Mouse (Mus musculus): ENCODE results near the gene Tmem102. TPM values are rescaled to one million over a fixed set of nuclear protein-coding genes. Genes with fewer than 3 reads are reported as not detected.

Tmem102 gene
- total RNA-seq (2021), result not detected
- long read RNA-seq, experiment 1, result 0 reads
- long read RNA-seq, experiment 2, result 0 reads

GRCm38 (mm10) chr11:69804972-69805909 is at the start of gene Tmem102:
Tmem102 (minus strand) TSS chr11:69805624.
- H3K4me3 ChIP-seq, result no peak within 1 kb of the TSS; the same call in 1 of the 2 replicates
- H3K27ac ChIP-seq, result no peak within 1 kb of the TSS
- no peak for DNase-seq (ENCODE audit: low spot score in 2 of 2)
- TF ChIP-seq CTCF (conservative IDR thresholded peaks at IDR 0.05), result no peak

- no peak overlapping the region for H3K4me3 ChIP-seq
- no peak overlapping the region for H3K27ac ChIP-seq
- no peak for DNase-seq (ENCODE audit: low spot score in 2 of 2)
- TF ChIP-seq CTCF (conservative IDR thresholded peaks at IDR 0.05), result no peak
Observed at GRCm38 (mm10) chr11:69854680-69855079, 49.3 kb upstream of the Tmem102 start.

- H3K27ac ChIP-seq, result no peak overlapping the region
- TF ChIP-seq CTCF (conservative IDR thresholded peaks at IDR 0.05), result no peak
- H3K4me3 ChIP-seq, result no peak overlapping the region
- DNase-seq (ENCODE audit: low spot score in 2 of 2), result no peak
Observed at GRCm38 (mm10) chr11:69853994-69854393, 48.6 kb upstream of the Tmem102 start.

- no peak overlapping the region for H3K4me3 ChIP-seq
Observed at GRCm38 (mm10) chr11:69850754-69851153, 45.3 kb upstream of the Tmem102 start.

GRCm38 (mm10) chr11:69849884-69850283 is 44.5 kb upstream of the Tmem102 start:
- TF ChIP-seq CTCF (conservative IDR thresholded peaks at IDR 0.05), result no peak

More at GRCm38 (mm10) chr11:69850754-69851153, 45.3 kb upstream of the Tmem102 start:
- no peak for DNase-seq (ENCODE audit: low spot score in 2 of 2)
- no peak for TF ChIP-seq CTCF (conservative IDR thresholded peaks at IDR 0.05)
- no peak overlapping the region for H3K27ac ChIP-seq

GRCm38 (mm10) chr11:69849128-69849527 is 43.7 kb upstream of the Tmem102 start:
- H3K4me3 ChIP-seq, result no peak overlapping the region
- no peak overlapping the region for H3K27ac ChIP-seq
- TF ChIP-seq CTCF (conservative IDR thresholded peaks at IDR 0.05), result no peak
- DNase-seq (ENCODE audit: low spot score in 2 of 2), result no peak

More at GRCm38 (mm10) chr11:69849884-69850283, 44.5 kb upstream of the Tmem102 start:
- DNase-seq (ENCODE audit: low spot score in 2 of 2), result no peak
- Histone ChIP-seq H3K27ac (no peak overlapping the region), H3K4me3 (no peak overlapping the region)

- DNase-seq (ENCODE audit: low spot score in 2 of 2), result no peak
- no peak overlapping the region for H3K4me3 ChIP-seq
- no peak overlapping the region for H3K27ac ChIP-seq
- TF ChIP-seq CTCF (conservative IDR thresholded peaks at IDR 0.05), result no peak
Observed at GRCm38 (mm10) chr11:69848021-69848420, 42.6 kb upstream of the Tmem102 start.

- H3K4me3 ChIP-seq, result peak overlapping the region; percentile 96
- TF ChIP-seq CTCF (conservative IDR thresholded peaks at IDR 0.05), result no peak
- H3K27ac ChIP-seq, result peak overlapping the region; percentile 92
- DNase-seq (ENCODE audit: low spot score in 2 of 2), result no peak
Observed at GRCm38 (mm10) chr11:69846738-69847688, 41.6 kb upstream of the Tmem102 start.

- Histone ChIP-seq H3K4me3 (peak within 1 kb of the TSS; percentile 96), H3K27ac (peak within 1 kb of the TSS; percentile 92)
- peak; percentile 84 to 87 for DNase-seq (ENCODE audit: low spot score in 2 of 2)
- no peak; the same call in 1 of the 2 replicates for TF ChIP-seq CTCF (conservative IDR thresholded peaks at IDR 0.05)
Observed at GRCm38 (mm10) chr11:69846198-69846680, 40.8 kb upstream of the Tmem102 start, which contains the start of gene Plscr3. Plscr3 (plus strand) TSS chr11:69846376.

GRCm38 (mm10) chr11:69838714-69839104 is 33.3 kb upstream of the Tmem102 start:
- no peak for DNase-seq (ENCODE audit: low spot score in 2 of 2)
- Histone ChIP-seq H3K4me3 (peak overlapping the region; percentile 79), H3K27ac (peak overlapping the region; percentile 95)
- no peak for TF ChIP-seq CTCF (conservative IDR thresholded peaks at IDR 0.05)

- no peak for TF ChIP-seq CTCF (conservative IDR thresholded peaks at IDR 0.05)
- DNase-seq (ENCODE audit: low spot score in 2 of 2), result peak; percentile 94 to 99
- Histone ChIP-seq H3K27ac (peak within 1 kb of the TSS; percentile 95), H3K4me3 (peak within 1 kb of the TSS; percentile 79)
Observed at GRCm38 (mm10) chr11:69837952-69838713, 32.7 kb upstream of the Tmem102 start, which contains the start of gene Tmem256. Tmem256 (plus strand) TSS chr11:69838514.

- H3K4me3 ChIP-seq, result peak within 1 kb of the TSS; percentile 79
- DNase-seq (ENCODE audit: low spot score in 2 of 2), result no peak
- peak; percentile 44 for TF ChIP-seq CTCF (conservative IDR thresholded peaks at IDR 0.05)
Observed at GRCm38 (mm10) chr11:69837604-69837951, 32.2 kb upstream of the Tmem102 start, which contains the start of gene Nlgn2. Nlgn2 (minus strand) TSS chr11:69837784.

More at GRCm38 (mm10) chr11:69837604-69837951, 32.2 kb upstream of the Tmem102 start, which contains the start of gene Nlgn2:
- H3K27ac ChIP-seq, result peak within 1 kb of the TSS; percentile 95

All from layer of hippocampus, adult 2 months (tissue).